Mouse (Mus musculus): ENCODE results near the gene Tns1. TPM values are rescaled to one million over a fixed set of nuclear protein-coding genes. Genes with fewer than 3 reads are reported as not detected.
A peak's percentile ranks its signal among the peaks of the same experiment; 100 is the strongest.

Tns1 gene
- polyA plus RNA-seq, 1 experiment from 2014 or later: 120 TPM

GRCm38 (mm10) chr1:73986268-73987045, 137.8 kb downstream of the Tns1 start:
- H3K27ac ChIP-seq (ENCODE audit: low read length): no peak overlapping the region
- ATAC-seq (replicated peaks; ENCODE audit: extremely low read depth, insufficient read depth, low FRiP score): no peak
- no peak overlapping the region for H3K4me3 ChIP-seq (ENCODE audit: low read length)
- H3K27me3 ChIP-seq (ENCODE audit: control insufficient read depth, insufficient read depth, low read length): no peaks in the 10 kb centered on the region
- no peak overlapping the region for H3K9ac ChIP-seq (ENCODE audit: low read length)
- H3K36me3 ChIP-seq (ENCODE audit: control insufficient read depth, insufficient read depth): peaks cover 63% of the 10 kb centered on the region
- peaks cover 12% of the 10 kb centered on the region for H3K4me1 ChIP-seq (ENCODE audit: control insufficient read depth, insufficient read depth, low read length)
- H3K4me2 ChIP-seq (ENCODE audit: low read depth, low read length): no peak overlapping the region
- 47% methylated on average over 6 of the region's 6 CpGs for WGBS
- no peaks in the 10 kb centered on the region for H3K9me3 ChIP-seq (replicated peaks; ENCODE audit: control insufficient read depth, low read length)

- Histone ChIP-seq H3K36me3 (ENCODE audit: control insufficient read depth, insufficient read depth) (peaks cover 58% of the 10 kb centered on the region), H3K4me1 (ENCODE audit: control insufficient read depth, insufficient read depth, low read length) (peaks cover 12% of the 10 kb centered on the region), H3K4me3 (ENCODE audit: low read length) (no peak overlapping the region), H3K27me3 (ENCODE audit: control insufficient read depth, insufficient read depth, low read length) (no peaks in the 10 kb centered on the region), H3K9me3 (replicated peaks; ENCODE audit: control insufficient read depth, low read length) (no peaks in the 10 kb centered on the region), H3K9ac (ENCODE audit: low read length) (no peak overlapping the region), H3K27ac (ENCODE audit: low read length) (no peak overlapping the region), H3K4me2 (ENCODE audit: low read depth, low read length) (no peak overlapping the region)
- WGBS: 76% methylated on average over 4 of the region's 4 CpGs
- no peak for ATAC-seq (replicated peaks; ENCODE audit: extremely low read depth, insufficient read depth, low FRiP score)
Measured at GRCm38 (mm10) chr1:73985611-73986010, 138.6 kb downstream of the Tns1 start.

GRCm38 (mm10) chr1:73979214-73979613, 145.0 kb downstream of the Tns1 start:
- H3K4me3 ChIP-seq (ENCODE audit: low read length): no peak overlapping the region
- peak overlapping the region; percentile 80 for H3K27ac ChIP-seq (ENCODE audit: low read length)
- 23% methylated on average over 3 of the region's 3 CpGs for WGBS
- H3K4me2 ChIP-seq (ENCODE audit: low read depth, low read length): no peak overlapping the region
- no peaks in the 10 kb centered on the region for H3K9me3 ChIP-seq (replicated peaks; ENCODE audit: control insufficient read depth, low read length)
- H3K9ac ChIP-seq (ENCODE audit: low read length): no peak overlapping the region
- H3K27me3 ChIP-seq (ENCODE audit: control insufficient read depth, insufficient read depth, low read length): no peaks in the 10 kb centered on the region
- peaks cover 37% of the 10 kb centered on the region for H3K4me1 ChIP-seq (ENCODE audit: control insufficient read depth, insufficient read depth, low read length)
- peak; percentile 90 for ATAC-seq (replicated peaks; ENCODE audit: extremely low read depth, insufficient read depth, low FRiP score)
- peaks cover 45% of the 10 kb centered on the region for H3K36me3 ChIP-seq (ENCODE audit: control insufficient read depth, insufficient read depth)

- peak overlapping the region; percentile 11; the same call in 1 of the 2 replicates for H3K9ac ChIP-seq (ENCODE audit: low read length)
Measured at GRCm38 (mm10) chr1:73978576-73978975, 145.7 kb downstream of the Tns1 start.

GRCm38 (mm10) chr1:73973992-73974391, 150.3 kb downstream of the Tns1 start:
- Histone ChIP-seq H3K27ac (ENCODE audit: low read length) (no peak overlapping the region), H3K4me1 (ENCODE audit: control insufficient read depth, insufficient read depth, low read length) (peaks cover 50% of the 10 kb centered on the region)

More at GRCm38 (mm10) chr1:73978576-73978975, 145.7 kb downstream of the Tns1 start:
- H3K27me3 ChIP-seq (ENCODE audit: control insufficient read depth, insufficient read depth, low read length): no peaks in the 10 kb centered on the region
- no peak overlapping the region for H3K4me3 ChIP-seq (ENCODE audit: low read length)
- ATAC-seq (replicated peaks; ENCODE audit: extremely low read depth, insufficient read depth, low FRiP score): no peak
- no peaks in the 10 kb centered on the region for H3K9me3 ChIP-seq (replicated peaks; ENCODE audit: control insufficient read depth, low read length)
- WGBS: 93% methylated on average over 1 of the region's 1 CpGs
- H3K4me1 ChIP-seq (ENCODE audit: control insufficient read depth, insufficient read depth, low read length): peaks cover 37% of the 10 kb centered on the region
- H3K27ac ChIP-seq (ENCODE audit: low read length): peak overlapping the region; percentile 80
- H3K36me3 ChIP-seq (ENCODE audit: control insufficient read depth, insufficient read depth): peaks cover 38% of the 10 kb centered on the region
- no peak overlapping the region for H3K4me2 ChIP-seq (ENCODE audit: low read depth, low read length)

GRCm38 (mm10) chr1:73972726-73973125, 151.5 kb downstream of the Tns1 start:
- peak overlapping the region; percentile 28 for H3K27ac ChIP-seq (ENCODE audit: low read length)
- no peaks in the 10 kb centered on the region for H3K27me3 ChIP-seq (ENCODE audit: control insufficient read depth, insufficient read depth, low read length)
- no peak overlapping the region for H3K4me2 ChIP-seq (ENCODE audit: low read depth, low read length)
- no peak overlapping the region for H3K4me3 ChIP-seq (ENCODE audit: low read length)
- 41% methylated on average over 5 of the region's 5 CpGs for WGBS
- H3K9me3 ChIP-seq (replicated peaks; ENCODE audit: control insufficient read depth, low read length): no peaks in the 10 kb centered on the region
- ATAC-seq (replicated peaks; ENCODE audit: extremely low read depth, insufficient read depth, low FRiP score): no peak
- H3K9ac ChIP-seq (ENCODE audit: low read length): no peak overlapping the region
- peaks cover 57% of the 10 kb centered on the region for H3K4me1 ChIP-seq (ENCODE audit: control insufficient read depth, insufficient read depth, low read length)
- peaks cover 18% of the 10 kb centered on the region for H3K36me3 ChIP-seq (ENCODE audit: control insufficient read depth, insufficient read depth)

More at GRCm38 (mm10) chr1:73973992-73974391, 150.3 kb downstream of the Tns1 start:
- no peak overlapping the region for H3K4me2 ChIP-seq (ENCODE audit: low read depth, low read length)
- no peak overlapping the region for H3K4me3 ChIP-seq (ENCODE audit: low read length)
- H3K27me3 ChIP-seq (ENCODE audit: control insufficient read depth, insufficient read depth, low read length): no peaks in the 10 kb centered on the region
- peaks cover 24% of the 10 kb centered on the region for H3K36me3 ChIP-seq (ENCODE audit: control insufficient read depth, insufficient read depth)
- 78% methylated on average over 9 of the region's 9 CpGs for WGBS
- no peak overlapping the region for H3K9ac ChIP-seq (ENCODE audit: low read length)
- ATAC-seq (replicated peaks; ENCODE audit: extremely low read depth, insufficient read depth, low FRiP score): no peak
- no peaks in the 10 kb centered on the region for H3K9me3 ChIP-seq (replicated peaks; ENCODE audit: control insufficient read depth, low read length)

- H3K4me3 ChIP-seq (ENCODE audit: low read length): no peak overlapping the region
- H3K4me1 ChIP-seq (ENCODE audit: control insufficient read depth, insufficient read depth, low read length): peaks cover 62% of the 10 kb centered on the region
- no peaks in the 10 kb centered on the region for H3K9me3 ChIP-seq (replicated peaks; ENCODE audit: control insufficient read depth, low read length)
- no peak for ATAC-seq (replicated peaks; ENCODE audit: extremely low read depth, insufficient read depth, low FRiP score)
- no peak overlapping the region for H3K4me2 ChIP-seq (ENCODE audit: low read depth, low read length)
- peaks cover 16% of the 10 kb centered on the region for H3K36me3 ChIP-seq (ENCODE audit: control insufficient read depth, insufficient read depth)
- WGBS: 22% methylated on average over 5 of the region's 5 CpGs
- H3K27ac ChIP-seq (ENCODE audit: low read length): peak overlapping the region; percentile 59
- peak overlapping the region; percentile 42 for H3K9ac ChIP-seq (ENCODE audit: low read length)
- no peaks in the 10 kb centered on the region for H3K27me3 ChIP-seq (ENCODE audit: control insufficient read depth, insufficient read depth, low read length)
Measured at GRCm38 (mm10) chr1:73970161-73970730, 154.0 kb downstream of the Tns1 start.

- ATAC-seq (replicated peaks; ENCODE audit: extremely low read depth, insufficient read depth, low FRiP score): peak; percentile 30
- no peaks in the 10 kb centered on the region for H3K9me3 ChIP-seq (replicated peaks; ENCODE audit: control insufficient read depth, low read length)
- 21% methylated on average over 13 of the region's 13 CpGs for WGBS
- H3K27ac ChIP-seq (ENCODE audit: low read length): peak overlapping the region; percentile 74
- peak overlapping the region; percentile 31 for H3K4me2 ChIP-seq (ENCODE audit: low read depth, low read length)
- H3K36me3 ChIP-seq (ENCODE audit: control insufficient read depth, insufficient read depth): peaks cover 16% of the 10 kb centered on the region
- H3K4me3 ChIP-seq (ENCODE audit: low read length): no peak overlapping the region
- H3K4me1 ChIP-seq (ENCODE audit: control insufficient read depth, insufficient read depth, low read length): peaks cover 73% of the 10 kb centered on the region
- no peaks in the 10 kb centered on the region for H3K27me3 ChIP-seq (ENCODE audit: control insufficient read depth, insufficient read depth, low read length)
- H3K9ac ChIP-seq (ENCODE audit: low read length): peak overlapping the region; percentile 23
Measured at GRCm38 (mm10) chr1:73968712-73969511, 155.3 kb downstream of the Tns1 start.
